Mouse (Mus musculus) layer of hippocampus, adult 11-12 months (tissue): ENCODE measurements at regions not wholly inside any gene's neighbourhood (a gene's known extent, or its start where the extent isn't known, plus 50 kb on each side); places are given as distances from the start of the nearest gene placed in this dataset.
A peak's percentile ranks its signal among the peaks of the same experiment; 100 is the strongest.

Experiments
- DNase-seq: peaks from one replicate; pipeline ENCODE4 v3.0.0; 2022; ENCODE audit warnings: low spot score

GRCm38 (mm10) chr7:117106691-117107191 lies 274.0 kb upstream of the Xylt1 start:
- DNase-seq: peak; percentile 65

- peak; percentile 51 for DNase-seq
Observed at GRCm38 (mm10) chr7:117108391-117108790, 272.4 kb upstream of the Xylt1 start.

- no peak for DNase-seq
Observed at GRCm38 (mm10) chr7:117127728-117128127, 253.1 kb upstream of the Xylt1 start.

- DNase-seq: no peak
Observed at GRCm38 (mm10) chr7:117134869-117135268, 245.9 kb upstream of the Xylt1 start.

GRCm38 (mm10) chr7:117138681-117139080 lies 242.1 kb upstream of the Xylt1 start:
- no peak for DNase-seq

- DNase-seq: peak; percentile 81
Observed at GRCm38 (mm10) chr7:117139245-117139970, 241.4 kb upstream of the Xylt1 start.

- no peak for DNase-seq
Observed at GRCm38 (mm10) chr7:117139971-117140247, 240.9 kb upstream of the Xylt1 start.

GRCm38 (mm10) chr7:117146809-117147208 lies 234.0 kb upstream of the Xylt1 start:
- DNase-seq: no peak

GRCm38 (mm10) chr7:117150355-117150754 lies 230.4 kb upstream of the Xylt1 start:
- DNase-seq: no peak

GRCm38 (mm10) chr7:117153826-117154550 lies 226.8 kb upstream of the Xylt1 start:
- peak; percentile 18 for DNase-seq

GRCm38 (mm10) chr7:117161193-117161908 lies 219.4 kb upstream of the Xylt1 start:
- DNase-seq: no peak

GRCm38 (mm10) chr7:117174811-117175422 lies 205.9 kb upstream of the Xylt1 start:
- peak; percentile 18 for DNase-seq

- DNase-seq: no peak
Observed at GRCm38 (mm10) chr7:117184011-117184410, 196.8 kb upstream of the Xylt1 start.

- peak; percentile 25 for DNase-seq
Observed at GRCm38 (mm10) chr7:117185891-117186290, 194.9 kb upstream of the Xylt1 start.

GRCm38 (mm10) chr7:117196611-117197010 lies 184.2 kb upstream of the Xylt1 start:
- DNase-seq: no peak

GRCm38 (mm10) chr7:117226294-117226693 lies 154.5 kb upstream of the Xylt1 start:
- DNase-seq: no peak

- DNase-seq: no peak
Observed at GRCm38 (mm10) chr7:117229619-117230018, 151.2 kb upstream of the Xylt1 start.

GRCm38 (mm10) chr7:117256819-117257218 lies 124.0 kb upstream of the Xylt1 start:
- no peak for DNase-seq

- peak; percentile 41 for DNase-seq
Observed at GRCm38 (mm10) chr7:117258557-117258956, 122.2 kb upstream of the Xylt1 start.

- peak; percentile 47 for DNase-seq
Observed at GRCm38 (mm10) chr7:117259151-117259550, 121.6 kb upstream of the Xylt1 start.

- no peak for DNase-seq
Observed at GRCm38 (mm10) chr7:117259674-117260294, 121.0 kb upstream of the Xylt1 start.

GRCm38 (mm10) chr7:117260596-117260995 lies 120.2 kb upstream of the Xylt1 start:
- no peak for DNase-seq
